Mouse (Mus musculus) G1E (cell line): ENCODE data around the gene Fastkd5.

Source experiments
- CTCF ChIP-seq: IDR thresholded peaks from 2 replicates; pipeline ENCODE4 v1.5.1; 2012; ENCODE audit warnings: low read depth, low read length, inconsistent platforms, mixed read lengths
- GATA1 ChIP-seq: IDR thresholded peaks from 2 replicates; pipeline ENCODE4 v1.6.1; 2012; ENCODE audit warnings: borderline replicate concordance, low read length, inconsistent platforms, mixed read lengths
- POLR2AphosphoS5 ChIP-seq: IDR thresholded peaks from 2 replicates; pipeline ENCODE4 v1.6.1; 2012; ENCODE audit warnings: low read depth, low read length, inconsistent platforms; ENCODE audit not compliant: insufficient replicate concordance
- TAL1 ChIP-seq: conservative IDR thresholded peaks from 2 replicates; pipeline ENCODE4 v1.6.1; 2012; ENCODE audit warnings: low read depth, low read length, inconsistent platforms, mixed read lengths

GRCm38 (mm10) chr2:130595596-130595995, 34.2 kb downstream of the Fastkd5 start:
- no peak for TF ChIP-seq TAL1
- TF ChIP-seq CTCF = no peak
- TF ChIP-seq GATA1 = no peak
- TF ChIP-seq POLR2AphosphoS5 = no peak
